Mouse (Mus musculus): Measurements from ENCODE around the gene Rev1. TPM values are rescaled to one million over a fixed set of nuclear protein-coding genes. Genes with fewer than 3 reads are reported as not detected.

Rev1 gene
- total and polyA plus RNA-seq, 2 experiments from 2014 or later = 26.1 to 29.9 TPM

DNA sequence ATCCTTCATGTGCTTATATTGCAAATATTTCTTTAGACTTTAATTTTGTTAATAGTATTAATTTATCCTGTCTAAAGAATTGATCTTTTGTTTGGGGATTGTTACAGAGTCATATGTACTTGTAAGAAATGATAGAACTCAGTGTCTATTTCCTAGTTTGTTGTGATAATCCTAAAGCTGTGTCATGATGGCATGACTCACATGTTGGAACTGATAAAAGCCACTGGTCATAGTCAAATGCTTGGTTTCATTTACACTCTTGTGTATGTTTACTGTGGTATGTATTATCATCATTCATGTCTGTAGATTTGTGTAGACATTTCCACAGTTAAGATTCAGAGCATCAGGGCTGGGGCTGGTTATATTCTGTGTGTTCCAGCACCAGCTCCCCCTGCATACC lies 117.1 kb downstream of the Rev1 start:
- DNase-seq (ENCODE audit: low spot score) (no peak), ATAC-seq (no peak)
- no peaks in the 10 kb centered on the region for H3K36me3 ChIP-seq (ENCODE audit: insufficient read depth, low read length)
- H3K4me2 ChIP-seq (ENCODE audit: low read depth, low read length) = no peak overlapping the region
- H3K9ac ChIP-seq (replicated peaks; ENCODE audit: low read length) = no peak overlapping the region
- no peaks in the 10 kb centered on the region for H3K4me1 ChIP-seq (ENCODE audit: insufficient read depth, low read length)
- no peak overlapping the region for H3K4me3 ChIP-seq (ENCODE audit: low read length)
- H3K9me3 ChIP-seq (ENCODE audit: low read length) = no peaks in the 10 kb centered on the region
- no peaks in the 10 kb centered on the region for H3K27me3 ChIP-seq (ENCODE audit: insufficient read depth, low read length)
- no peak overlapping the region for H3K27ac ChIP-seq
- TF ChIP-seq CTCF (IDR thresholded peaks at IDR 0.05; ENCODE audit: low read depth) = no peak

DNA sequence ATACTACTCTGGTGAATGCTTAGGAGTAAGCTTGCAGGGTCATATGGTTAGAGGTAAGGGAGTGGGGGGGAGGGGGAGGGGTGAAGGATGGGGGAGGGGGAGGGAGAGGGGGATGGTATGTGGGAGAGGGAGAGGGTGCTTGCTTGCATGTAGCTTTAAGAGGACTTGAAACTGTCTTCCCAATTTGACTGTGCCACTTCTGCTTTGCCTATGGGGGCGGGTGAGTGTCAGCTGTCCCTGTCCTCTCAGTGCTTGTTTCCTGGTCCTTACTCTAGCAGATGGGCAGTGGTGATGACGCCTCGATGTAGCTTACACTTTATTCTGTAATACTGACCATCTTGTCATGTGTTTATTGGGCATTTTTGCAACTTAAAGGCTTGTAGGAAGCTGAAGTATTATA lies 117.5 kb downstream of the Rev1 start:
- Histone ChIP-seq H3K27ac (no peak overlapping the region), H3K36me3 (ENCODE audit: insufficient read depth, low read length) (no peaks in the 10 kb centered on the region), H3K9ac (replicated peaks; ENCODE audit: low read length) (no peak overlapping the region), H3K4me2 (ENCODE audit: low read depth, low read length) (no peak overlapping the region), H3K4me1 (ENCODE audit: insufficient read depth, low read length) (no peaks in the 10 kb centered on the region), H3K9me3 (ENCODE audit: low read length) (no peaks in the 10 kb centered on the region), H3K4me3 (ENCODE audit: low read length) (no peak overlapping the region), H3K27me3 (ENCODE audit: insufficient read depth, low read length) (no peaks in the 10 kb centered on the region)
- ATAC-seq = no peak
- TF ChIP-seq CTCF (IDR thresholded peaks at IDR 0.05; ENCODE audit: low read depth) = no peak
- DNase-seq (ENCODE audit: low spot score) = no peak
- WGBS = 92% methylated on average over 3 of the region's 3 CpGs

DNA sequence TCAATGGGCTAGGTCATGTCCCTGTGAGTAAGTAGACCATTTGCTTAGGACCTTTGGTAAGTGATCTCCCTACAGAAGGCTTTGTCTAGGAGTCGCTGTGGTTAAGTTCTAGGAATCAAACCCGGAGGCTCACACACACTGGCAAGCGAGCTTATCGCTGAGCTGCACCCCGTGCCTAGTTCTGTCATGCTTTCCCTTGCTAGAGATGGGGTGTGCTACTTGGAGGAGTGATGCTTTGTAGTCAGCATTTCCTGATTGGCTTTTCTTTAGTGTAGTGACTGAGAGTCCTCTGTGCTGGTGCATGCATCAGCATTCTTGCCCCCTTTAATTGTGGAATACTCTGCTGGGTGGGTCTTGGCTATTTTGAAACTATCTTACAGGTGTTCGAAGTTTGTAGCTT lies 118.0 kb downstream of the Rev1 start:
- H3K36me3 ChIP-seq (ENCODE audit: insufficient read depth, low read length) = no peaks in the 10 kb centered on the region
- DNase-seq (ENCODE audit: low spot score) = no peak
- no peaks in the 10 kb centered on the region for H3K9me3 ChIP-seq (ENCODE audit: low read length)
- no peak for TF ChIP-seq CTCF (IDR thresholded peaks at IDR 0.05; ENCODE audit: low read depth)
- H3K4me2 ChIP-seq (ENCODE audit: low read depth, low read length) = no peak overlapping the region
- H3K4me1 ChIP-seq (ENCODE audit: insufficient read depth, low read length) = no peaks in the 10 kb centered on the region
- WGBS = 86% methylated on average over 6 of the region's 6 CpGs
- no peak overlapping the region for H3K4me3 ChIP-seq (ENCODE audit: low read length)
- H3K27ac ChIP-seq = no peak overlapping the region
- H3K27me3 ChIP-seq (ENCODE audit: insufficient read depth, low read length) = no peaks in the 10 kb centered on the region
- H3K9ac ChIP-seq (replicated peaks; ENCODE audit: low read length) = no peak overlapping the region
- ATAC-seq = no peak

DNA sequence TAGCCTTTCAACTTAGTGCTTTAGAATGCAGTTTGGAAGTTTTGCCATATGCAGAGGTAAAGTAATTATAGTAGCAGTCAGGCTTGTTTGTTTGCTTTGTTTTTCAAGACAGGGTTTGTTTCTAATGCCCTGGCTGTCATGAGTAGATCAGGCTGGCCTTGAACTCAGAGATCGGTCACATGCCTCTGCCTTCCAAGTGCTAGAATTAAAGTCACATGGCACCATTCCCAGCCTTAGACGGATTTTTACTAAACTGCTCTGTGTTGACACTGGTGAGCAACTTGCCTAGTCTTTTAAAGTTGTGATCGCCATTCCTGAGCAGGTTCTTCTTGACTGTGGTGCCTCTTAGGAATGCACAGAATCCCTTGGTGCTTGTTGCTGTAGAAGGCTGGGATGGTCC lies 122.9 kb downstream of the Rev1 start:
- H3K9me3 ChIP-seq (ENCODE audit: low read length) = no peaks in the 10 kb centered on the region
- H3K4me1 ChIP-seq (ENCODE audit: insufficient read depth, low read length) = no peaks in the 10 kb centered on the region
- no peaks in the 10 kb centered on the region for H3K36me3 ChIP-seq (ENCODE audit: insufficient read depth, low read length)
- H3K4me2 ChIP-seq (ENCODE audit: low read depth, low read length) = no peak overlapping the region
- ATAC-seq (no peak), DNase-seq (ENCODE audit: low spot score) (no peak)
- no peaks in the 10 kb centered on the region for H3K27me3 ChIP-seq (ENCODE audit: insufficient read depth, low read length)
- WGBS = 70% methylated on average over 3 of the region's 3 CpGs
- no peak overlapping the region for H3K27ac ChIP-seq
- H3K9ac ChIP-seq (replicated peaks; ENCODE audit: low read length) = no peak overlapping the region
- TF ChIP-seq CTCF (IDR thresholded peaks at IDR 0.05; ENCODE audit: low read depth) = no peak
- H3K4me3 ChIP-seq (ENCODE audit: low read length) = no peak overlapping the region

DNA sequence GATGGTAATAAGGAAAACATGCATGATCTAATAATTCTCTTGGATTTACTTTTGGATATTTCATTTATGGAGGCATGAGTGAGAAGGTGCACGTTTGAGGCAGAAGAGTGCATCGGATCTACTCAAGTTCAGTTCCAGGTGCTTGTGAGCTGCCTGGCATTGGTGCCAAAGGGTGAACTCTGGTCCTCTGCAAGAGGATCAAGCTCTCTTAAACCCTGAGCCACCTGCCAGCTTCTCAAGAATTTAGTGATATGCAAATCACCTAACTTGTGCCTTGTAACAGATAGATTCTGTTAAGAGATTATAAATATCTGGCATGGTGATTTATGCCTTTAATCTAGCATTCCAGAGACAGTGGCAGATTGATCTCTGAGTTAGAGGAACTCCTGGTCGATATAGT lies 126.6 kb downstream of the Rev1 start:
- WGBS = 89% methylated on average over 3 of the region's 3 CpGs
- Histone ChIP-seq H3K27me3 (ENCODE audit: insufficient read depth, low read length) (no peaks in the 10 kb centered on the region), H3K9ac (replicated peaks; ENCODE audit: low read length) (no peak overlapping the region), H3K4me3 (ENCODE audit: low read length) (no peak overlapping the region), H3K36me3 (ENCODE audit: insufficient read depth, low read length) (no peaks in the 10 kb centered on the region), H3K27ac (no peak overlapping the region), H3K9me3 (ENCODE audit: low read length) (no peaks in the 10 kb centered on the region), H3K4me2 (ENCODE audit: low read depth, low read length) (no peak overlapping the region), H3K4me1 (ENCODE audit: insufficient read depth, low read length) (peaks cover 6% of the 10 kb centered on the region)
- DNase-seq (ENCODE audit: low spot score) (no peak), ATAC-seq (no peak)
- TF ChIP-seq CTCF (IDR thresholded peaks at IDR 0.05; ENCODE audit: low read depth) = no peak

Other genes with a start within 250 kb of the Rev1 start
- gene Mitd1, start 239.4 kb downstream of the Rev1 start, total RNA-seq (2014; rRNA removed) = 4.1 and 8.3 TPM in 2 replicates
- 8.2 and 10.1 TPM in 2 replicates for gene Mitd1, start 239.4 kb downstream of the Rev1 start, polyA plus RNA-seq (2015; fragmentation: Nextera tagmentation; extraction: Ambion mirVana)
- gene Mrpl30, start 239.3 kb downstream of the Rev1 start, total RNA-seq (2014; rRNA removed) = 45.2 and 50.5 TPM in 2 replicates
- gene Mrpl30, start 239.3 kb downstream of the Rev1 start, polyA plus RNA-seq (2015; fragmentation: Nextera tagmentation; extraction: Ambion mirVana) = 291 and 298 TPM in 2 replicates
- not detected in 2 replicates for gene Lyg2, start 213.3 kb downstream of the Rev1 start, total RNA-seq (2014; rRNA removed)
- gene Lyg2, start 213.3 kb downstream of the Rev1 start, polyA plus RNA-seq (2015; fragmentation: Nextera tagmentation; extraction: Ambion mirVana) = not detected in 2 replicates
- gene Lyg1, start 172.0 kb downstream of the Rev1 start, total RNA-seq (2014; rRNA removed) = not detected in 2 replicates
- not detected in 2 replicates for gene Lyg1, start 172.0 kb downstream of the Rev1 start, polyA plus RNA-seq (2015; fragmentation: Nextera tagmentation; extraction: Ambion mirVana)
- gene Txndc9, start 131.9 kb downstream of the Rev1 start, total RNA-seq (2014; rRNA removed) = 22.9 and 23.3 TPM in 2 replicates
- 114 and 128 TPM in 2 replicates for gene Txndc9, start 131.9 kb downstream of the Rev1 start, polyA plus RNA-seq (2015; fragmentation: Nextera tagmentation; extraction: Ambion mirVana)
- gene Eif5b, start 131.8 kb downstream of the Rev1 start, total RNA-seq (2014; rRNA removed) = 16.2 and 20.7 TPM in 2 replicates
- 18.2 and 21.2 TPM in 2 replicates for gene Eif5b, start 131.8 kb downstream of the Rev1 start, polyA plus RNA-seq (2015; fragmentation: Nextera tagmentation; extraction: Ambion mirVana)

All from hindbrain, postnatal 0 days (tissue).